Mouse (Mus musculus): ENCODE measurements around the gene A730061H03Rik. TPM values are rescaled to one million over a fixed set of nuclear protein-coding genes. Genes with fewer than 3 reads are reported as not detected.

A730061H03Rik gene
- polyA plus RNA-seq, 1 experiment = 8.3 TPM

- no peak overlapping the region for H3K4me3 ChIP-seq (ENCODE audit: control insufficient read depth, insufficient read depth, low read length)
- H3K36me3 ChIP-seq (ENCODE audit: control insufficient read depth, insufficient read depth, low read length) = peaks cover 5% of the 10 kb centered on the region; the same call in 1 of the 2 replicates
- TF ChIP-seq POLR2A (IDR thresholded peaks at IDR 0.05; ENCODE audit: control insufficient read depth, extremely low read depth, insufficient read depth, low read length, poor library complexity) = no peak
- no peak for TF ChIP-seq CTCF (IDR thresholded peaks at IDR 0.05; ENCODE audit: borderline replicate concordance, control insufficient read depth, extremely low read depth, insufficient read depth, low read length, poor library complexity)
- H3K27ac ChIP-seq (ENCODE audit: control insufficient read depth, insufficient read depth, low read length) = no peak overlapping the region; the same call in 1 of the 2 replicates
- DNase-seq = no peak
- H3K27me3 ChIP-seq (ENCODE audit: control insufficient read depth, insufficient read depth, low read length) = no peaks in the 10 kb centered on the region
- H3K4me1 ChIP-seq (replicated peaks; ENCODE audit: control insufficient read depth, insufficient read depth, low read length) = peaks cover 21% of the 10 kb centered on the region
- whole genome bisulfite sequencing = 73% methylated on average over 11 of the region's 11 CpGs
These were observed 29.7 kb upstream of the A730061H03Rik start for GRCm38 (mm10) chr14:55589771-55590448.

GRCm38 (mm10) chr14:55589271-55589670, 29.1 kb upstream of the A730061H03Rik start:
- 98% methylated on average over 5 of the region's 5 CpGs for WGBS

GRCm38 (mm10) chr14:55586149-55586548, 25.9 kb upstream of the A730061H03Rik start:
- Histone ChIP-seq H3K4me3 (ENCODE audit: control insufficient read depth, insufficient read depth, low read length) (no peak overlapping the region), H3K4me1 (replicated peaks; ENCODE audit: control insufficient read depth, insufficient read depth, low read length) (peaks cover 17% of the 10 kb centered on the region), H3K27me3 (ENCODE audit: control insufficient read depth, insufficient read depth, low read length) (no peaks in the 10 kb centered on the region), H3K27ac (ENCODE audit: control insufficient read depth, insufficient read depth, low read length) (no peak overlapping the region), H3K36me3 (ENCODE audit: control insufficient read depth, insufficient read depth, low read length) (peaks cover 6% of the 10 kb centered on the region; the same call in 1 of the 2 replicates)
- WGBS = 97% methylated on average over 2 of the region's 2 CpGs
- DNase-seq = no peak
- TF ChIP-seq POLR2A (IDR thresholded peaks at IDR 0.05; ENCODE audit: control insufficient read depth, extremely low read depth, insufficient read depth, low read length, poor library complexity) = no peak
- TF ChIP-seq CTCF (IDR thresholded peaks at IDR 0.05; ENCODE audit: borderline replicate concordance, control insufficient read depth, extremely low read depth, insufficient read depth, low read length, poor library complexity) = no peak

More at GRCm38 (mm10) chr14:55589271-55589670, 29.1 kb upstream of the A730061H03Rik start:
- H3K4me3 ChIP-seq (ENCODE audit: control insufficient read depth, insufficient read depth, low read length) = no peak overlapping the region
- no peak for TF ChIP-seq POLR2A (IDR thresholded peaks at IDR 0.05; ENCODE audit: control insufficient read depth, extremely low read depth, insufficient read depth, low read length, poor library complexity)
- TF ChIP-seq CTCF (IDR thresholded peaks at IDR 0.05; ENCODE audit: borderline replicate concordance, control insufficient read depth, extremely low read depth, insufficient read depth, low read length, poor library complexity) = no peak
- peaks cover 25% of the 10 kb centered on the region for H3K4me1 ChIP-seq (replicated peaks; ENCODE audit: control insufficient read depth, insufficient read depth, low read length)
- DNase-seq = no peak
- H3K27me3 ChIP-seq (ENCODE audit: control insufficient read depth, insufficient read depth, low read length) = no peaks in the 10 kb centered on the region
- no peak overlapping the region for H3K27ac ChIP-seq (ENCODE audit: control insufficient read depth, insufficient read depth, low read length)
- 0 out of 2 replicates have a peak, but pooled peaks cover 5% of the 10 kb centered on the region for H3K36me3 ChIP-seq (ENCODE audit: control insufficient read depth, insufficient read depth, low read length)

- no peak for TF ChIP-seq CTCF (IDR thresholded peaks at IDR 0.05; ENCODE audit: borderline replicate concordance, control insufficient read depth, extremely low read depth, insufficient read depth, low read length, poor library complexity)
- no peak for TF ChIP-seq POLR2A (IDR thresholded peaks at IDR 0.05; ENCODE audit: control insufficient read depth, extremely low read depth, insufficient read depth, low read length, poor library complexity)
- no peak for DNase-seq
- peaks cover 17% of the 10 kb centered on the region for H3K4me1 ChIP-seq (replicated peaks; ENCODE audit: control insufficient read depth, insufficient read depth, low read length)
- peaks cover 12% of the 10 kb centered on the region; the same call in 1 of the 2 replicates for H3K36me3 ChIP-seq (ENCODE audit: control insufficient read depth, insufficient read depth, low read length)
- H3K27ac ChIP-seq (ENCODE audit: control insufficient read depth, insufficient read depth, low read length) = peak overlapping the region; percentile 50; the same call in 1 of the 2 replicates
- H3K4me3 ChIP-seq (ENCODE audit: control insufficient read depth, insufficient read depth, low read length) = no peak overlapping the region
- H3K27me3 ChIP-seq (ENCODE audit: control insufficient read depth, insufficient read depth, low read length) = no peaks in the 10 kb centered on the region
- WGBS = 45% methylated on average over 6 of the region's 6 CpGs
These were observed 25.4 kb upstream of the A730061H03Rik start for GRCm38 (mm10) chr14:55585566-55585960.

- H3K36me3 ChIP-seq (ENCODE audit: control insufficient read depth, insufficient read depth, low read length) = peaks cover 16% of the 10 kb centered on the region; the same call in 1 of the 2 replicates
- H3K27ac ChIP-seq (ENCODE audit: control insufficient read depth, insufficient read depth, low read length) = peak within 1 kb of the TSS; percentile 50; the same call in 1 of the 2 replicates
- peaks cover 17% of the 10 kb centered on the region for H3K4me1 ChIP-seq (replicated peaks; ENCODE audit: control insufficient read depth, insufficient read depth, low read length)
- TF ChIP-seq POLR2A (IDR thresholded peaks at IDR 0.05; ENCODE audit: control insufficient read depth, extremely low read depth, insufficient read depth, low read length, poor library complexity) (no peak), CTCF (IDR thresholded peaks at IDR 0.05; ENCODE audit: borderline replicate concordance, control insufficient read depth, extremely low read depth, insufficient read depth, low read length, poor library complexity) (no peak)
- DNase-seq = peak; percentile 43
- no peaks in the 10 kb centered on the region for H3K27me3 ChIP-seq (ENCODE audit: control insufficient read depth, insufficient read depth, low read length)
- peak within 1 kb of the TSS; percentile 57 for H3K4me3 ChIP-seq (ENCODE audit: control insufficient read depth, insufficient read depth, low read length)
- 10% methylated on average over 43 of the region's 43 CpGs for WGBS
These were observed 24.7 kb upstream of the A730061H03Rik start, which contains the start of gene Emc9 for GRCm38 (mm10) chr14:55584702-55585565. Gene Emc9, minus strand, starts transcription at chr14:55585302.

- H3K4me3 ChIP-seq (ENCODE audit: control insufficient read depth, insufficient read depth, low read length) = peak overlapping the region; percentile 57
- peaks cover 16% of the 10 kb centered on the region; the same call in 1 of the 2 replicates for H3K36me3 ChIP-seq (ENCODE audit: control insufficient read depth, insufficient read depth, low read length)
- no peak overlapping the region for H3K27ac ChIP-seq (ENCODE audit: control insufficient read depth, insufficient read depth, low read length)
- 46% methylated on average over 5 of the region's 5 CpGs for WGBS
- no peak for TF ChIP-seq POLR2A (IDR thresholded peaks at IDR 0.05; ENCODE audit: control insufficient read depth, extremely low read depth, insufficient read depth, low read length, poor library complexity)
- no peak for TF ChIP-seq CTCF (IDR thresholded peaks at IDR 0.05; ENCODE audit: borderline replicate concordance, control insufficient read depth, extremely low read depth, insufficient read depth, low read length, poor library complexity)
- H3K4me1 ChIP-seq (replicated peaks; ENCODE audit: control insufficient read depth, insufficient read depth, low read length) = peaks cover 16% of the 10 kb centered on the region
- no peaks in the 10 kb centered on the region for H3K27me3 ChIP-seq (ENCODE audit: control insufficient read depth, insufficient read depth, low read length)
- DNase-seq = no peak
These were observed 24.1 kb upstream of the A730061H03Rik start for GRCm38 (mm10) chr14:55584303-55584701.

Data from thymus, adult 2 months (tissue).